Mouse (Mus musculus): Measurements from ENCODE around the gene Ccdc24.

GRCm38 (mm10) chr4:117890031-117890430 lies 17.7 kb upstream of the Ccdc24 start:
- TF ChIP-seq EP300 (optimal IDR thresholded peaks at IDR 0.05), result no peak
- TF ChIP-seq CTCF (IDR thresholded peaks at IDR 0.05; ENCODE audit: low read depth), result no peak
